Mouse (Mus musculus) neural tube, embryonic 11.5 days (tissue): ENCODE results near the gene Gkn3. TPM values are rescaled to one million over a fixed set of nuclear protein-coding genes. Genes with fewer than 3 reads are reported as not detected.

ENCODE experiments used
- ATAC-seq: fragments of 200-750 bp; cut with Nextera tagmentation; 2 replicates; pipeline ENCODE4 v1.8.0; 2017; ENCODE audit warnings: moderate number of reproducible peaks, mild to moderate bottlenecking, moderate TSS enrichment, moderate library complexity; ENCODE audit not compliant: insufficient read depth, low FRiP score, low TSS enrichment
- DNase-seq: peaks from one replicate; pipeline ENCODE4 v3.0.0-alpha.2; 2015; ENCODE audit warnings: low spot score
- H3K27ac ChIP-seq: fragments of 300-500 bp; sonication (generic); 2 replicates; pipeline ENCODE4 v1.5.1; 2014; ENCODE audit warnings: low read depth, mild to moderate bottlenecking, low read length
- H3K27me3 ChIP-seq: fragments of 300-500 bp; sonication (generic); 2 replicates; pipeline ENCODE4 v1.6.1; 2014; ENCODE audit warnings: mild to moderate bottlenecking, low read length, mixed read lengths; ENCODE audit not compliant: control insufficient read depth, insufficient read depth
- H3K36me3 ChIP-seq: fragments of 300-500 bp; sonication (generic); 2 replicates; pipeline ENCODE4 v1.6.1; 2014; ENCODE audit warnings: mild to moderate bottlenecking, low read length, moderate library complexity, mixed read lengths; ENCODE audit not compliant: control insufficient read depth, insufficient read depth
- H3K4me1 ChIP-seq: fragments of 300-500 bp; sonication (generic); 2 replicates; pipeline ENCODE4 v1.6.1; 2014; ENCODE audit warnings: low read length, mixed read lengths; ENCODE audit not compliant: control insufficient read depth, insufficient read depth
- H3K4me2 ChIP-seq: fragments of 300-500 bp; sonication (generic); 2 replicates; pipeline ENCODE4 v1.6.1; 2014; ENCODE audit warnings: low read depth, mild to moderate bottlenecking, moderate library complexity
- H3K4me3 ChIP-seq: fragments of 300-500 bp; sonication (generic); 2 replicates; pipeline ENCODE4 v1.5.1; 2014; ENCODE audit warnings: low read depth, low read length
- H3K9ac ChIP-seq: fragments of 300-500 bp; sonication (generic); 2 replicates; pipeline ENCODE4 v1.6.1; 2014; ENCODE audit warnings: mild to moderate bottlenecking, low read length
- H3K9me3 ChIP-seq: fragments of 300-500 bp; sonication (generic); 2 replicates; pipeline ENCODE4 v1.6.1; 2016; ENCODE audit warnings: low read length; ENCODE audit not compliant: control insufficient read depth
- WGBS: fragments of 180-500 bp; shearing (Covaris S2); extraction: QIAGEN DNeasy Blood & Tissue Kit; methylation state at CpG from one replicate; pipeline ENCODE4 v1.1.7; 2014; 5-methylcytosine and 5-hydroxymethylcytosine counted together
- polyA plus RNA-seq: library from polyadenylated mRNA; unstranded; fragments of >200 nt; fragmentation: Nextera tagmentation; extraction: Ambion mirVana; gene quantifications from 2 replicates; pipeline ENCODE4 v1.2.1, GENCODE M21; 2014

Gkn3 gene
- polyA plus RNA-seq, 1 experiment from 2014 or later, result not detected

GRCm38 (mm10) chr6:87383926-87384691 is 4.6 kb downstream of the Gkn3 start:
- ATAC-seq, result no peak
- Histone ChIP-seq H3K9ac (no peak overlapping the region), H3K9me3 (no peaks in the 10 kb centered on the region), H3K27ac (no peak overlapping the region), H3K27me3 (no peaks in the 10 kb centered on the region), H3K4me2 (peak overlapping the region; percentile 40), H3K4me1 (no peaks in the 10 kb centered on the region; the same call in 1 of the 2 replicates), H3K36me3 (no peaks in the 10 kb centered on the region), H3K4me3 (no peak overlapping the region)
- DNase-seq, result peak; percentile 35
- 15% methylated on average over 24 of the region's 24 CpGs for WGBS

GRCm38 (mm10) chr6:87373057-87373456 is 15.7 kb downstream of the Gkn3 start, which contains the start of gene Gkn2:
Gene Gkn2 (plus strand): TSS chr6:87373357.
- Histone ChIP-seq H3K27ac (no peak within 1 kb of the TSS), H3K36me3 (no peaks in the 10 kb centered on the region), H3K4me1 (no peaks in the 10 kb centered on the region), H3K4me2 (no peak within 1 kb of the TSS), H3K27me3 (no peaks in the 10 kb centered on the region), H3K9ac (no peak within 1 kb of the TSS), H3K9me3 (no peaks in the 10 kb centered on the region), H3K4me3 (no peak within 1 kb of the TSS)
- ATAC-seq, result no peak
- 90% methylated on average over 9 of the region's 9 CpGs for WGBS
- no peak for DNase-seq

GRCm38 (mm10) chr6:87369223-87369622 is 19.5 kb downstream of the Gkn3 start:
- H3K27ac ChIP-seq, result no peak overlapping the region
- H3K27me3 ChIP-seq, result no peaks in the 10 kb centered on the region
- H3K36me3 ChIP-seq, result no peaks in the 10 kb centered on the region
- DNase-seq (no peak), ATAC-seq (no peak)
- 91% methylated on average over 5 of the region's 5 CpGs for WGBS
- no peaks in the 10 kb centered on the region for H3K4me1 ChIP-seq
- H3K9ac ChIP-seq, result no peak overlapping the region
- H3K4me3 ChIP-seq, result no peak overlapping the region
- H3K9me3 ChIP-seq, result no peaks in the 10 kb centered on the region
- H3K4me2 ChIP-seq, result no peak overlapping the region

GRCm38 (mm10) chr6:87354441-87354840 is 34.3 kb downstream of the Gkn3 start:
- DNase-seq (no peak), ATAC-seq (no peak)
- Histone ChIP-seq H3K9ac (no peak overlapping the region), H3K4me1 (no peaks in the 10 kb centered on the region), H3K27ac (no peak overlapping the region), H3K4me3 (no peak overlapping the region), H3K27me3 (no peaks in the 10 kb centered on the region), H3K36me3 (no peaks in the 10 kb centered on the region), H3K9me3 (no peaks in the 10 kb centered on the region), H3K4me2 (no peak overlapping the region)
- WGBS, result 82% methylated on average over 5 of the region's 5 CpGs

GRCm38 (mm10) chr6:87350829-87351228 is 37.9 kb downstream of the Gkn3 start, which contains the start of gene Gkn1:
Gene Gkn1 (minus strand): TSS chr6:87350942.
- Histone ChIP-seq H3K27me3 (no peaks in the 10 kb centered on the region), H3K9ac (no peak within 1 kb of the TSS), H3K4me1 (no peaks in the 10 kb centered on the region), H3K4me3 (no peak within 1 kb of the TSS), H3K9me3 (no peaks in the 10 kb centered on the region), H3K4me2 (no peak within 1 kb of the TSS), H3K27ac (no peak within 1 kb of the TSS), H3K36me3 (no peaks in the 10 kb centered on the region)
- ATAC-seq, result no peak
- DNase-seq, result no peak
- WGBS, result 90% methylated on average over 8 of the region's 8 CpGs

- DNase-seq (no peak), ATAC-seq (no peak)
- H3K27me3 ChIP-seq, result no peaks in the 10 kb centered on the region
- peak overlapping the region; percentile 79; the same call in 1 of the 2 replicates for H3K4me2 ChIP-seq
- no peaks in the 10 kb centered on the region for H3K36me3 ChIP-seq
- H3K4me1 ChIP-seq, result no peaks in the 10 kb centered on the region
- H3K9me3 ChIP-seq, result no peaks in the 10 kb centered on the region
- H3K9ac ChIP-seq, result no peak overlapping the region
- whole genome bisulfite sequencing, result 35% methylated on average over 6 of the region's 6 CpGs
- no peak overlapping the region; the same call in 1 of the 2 replicates for H3K4me3 ChIP-seq
- H3K27ac ChIP-seq, result no peak overlapping the region
These were observed 52.8 kb downstream of the Gkn3 start for GRCm38 (mm10) chr6:87335935-87336295.

- Histone ChIP-seq H3K27ac (no peak within 1 kb of the TSS; the same call in 1 of the 2 replicates), H3K36me3 (no peaks in the 10 kb centered on the region), H3K27me3 (no peaks in the 10 kb centered on the region), H3K9me3 (no peaks in the 10 kb centered on the region), H3K4me2 (peak within 1 kb of the TSS; percentile 79), H3K4me1 (no peaks in the 10 kb centered on the region), H3K4me3 (peak within 1 kb of the TSS; percentile 76), H3K9ac (peak within 1 kb of the TSS; percentile 88)
- under 1% methylated on average over 54 of the region's 54 CpGs for WGBS
- peak; percentile 73 for DNase-seq
- ATAC-seq, result peak; percentile 67
These were observed 53.4 kb downstream of the Gkn3 start, which contains the start of gene Antxr1 for GRCm38 (mm10) chr6:87335091-87335934. Gene Antxr1 (minus strand): TSS chr6:87335821.

- H3K9ac ChIP-seq, result peak overlapping the region; percentile 88
- H3K4me3 ChIP-seq, result peak overlapping the region; percentile 76
- no peaks in the 10 kb centered on the region for H3K4me1 ChIP-seq
- ATAC-seq, result no peak
- H3K27me3 ChIP-seq, result no peaks in the 10 kb centered on the region
- H3K4me2 ChIP-seq, result peak overlapping the region; percentile 79
- no peak overlapping the region for H3K27ac ChIP-seq
- no peaks in the 10 kb centered on the region for H3K9me3 ChIP-seq
- no peaks in the 10 kb centered on the region for H3K36me3 ChIP-seq
- DNase-seq, result peak; percentile 40
- 12% methylated on average over 11 of the region's 11 CpGs for WGBS
These were observed 54.2 kb downstream of the Gkn3 start for GRCm38 (mm10) chr6:87334361-87335090.
